Mouse (Mus musculus): ENCODE data around the gene Grk6.

DNA sequence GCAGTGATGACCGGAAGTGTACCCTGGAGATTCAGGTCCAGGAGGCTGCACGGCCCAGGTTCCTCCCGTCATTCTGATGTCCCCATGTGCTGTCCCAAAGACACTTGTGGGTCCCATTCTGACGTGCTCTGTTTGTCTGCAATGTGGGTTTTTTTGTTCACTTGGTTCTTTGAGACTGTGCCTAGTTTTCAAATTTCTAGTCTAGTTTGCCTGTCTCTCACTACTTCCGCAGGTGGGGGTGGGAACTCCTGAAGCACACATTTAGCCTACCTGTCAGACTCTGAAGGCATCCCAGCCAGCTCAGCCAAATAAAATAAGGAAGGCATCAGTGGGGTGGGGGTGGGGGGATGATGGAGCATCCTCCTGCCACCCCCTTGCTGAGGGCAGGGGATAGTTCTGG lies 3.3 kb downstream of the Grk6 start:
- TF ChIP-seq POLR2A (IDR thresholded peaks at IDR 0.05; ENCODE audit: insufficient read depth, low read depth, low read length): no peak
- no peak for TF ChIP-seq CTCF (IDR thresholded peaks at IDR 0.05; ENCODE audit: insufficient read depth, low read depth, low read length)

Data from olfactory bulb, adult 2 months (tissue).